Mouse (Mus musculus) heart, embryonic 16.5 days (tissue): Measurements from ENCODE around the gene Rps21. TPM values are rescaled to one million over a fixed set of nuclear protein-coding genes. Genes with fewer than 3 reads are reported as not detected.

Source experiments
- ATAC-seq: fragments of 200-750 bp; cut with Nextera tagmentation; replicated peaks from 2 replicates; pipeline ENCODE4 v1.8.0; 2017; ENCODE audit warnings: moderate number of reproducible peaks; ENCODE audit not compliant: insufficient read depth, low FRiP score; ENCODE audit errors: extremely low read depth
- H3K27ac ChIP-seq: fragments of 300-500 bp; sonication (generic); 2 replicates; pipeline ENCODE4 v1.5.1; 2014; ENCODE audit warnings: mild to moderate bottlenecking, low read length, control low read depth, moderate library complexity
- H3K27me3 ChIP-seq: fragments of 300-500 bp; sonication (generic); 2 replicates; pipeline ENCODE4 v1.6.1; 2014; ENCODE audit warnings: low read length, mixed read lengths; ENCODE audit not compliant: control insufficient read depth, insufficient read depth
- H3K36me3 ChIP-seq: fragments of 300-500 bp; sonication (generic); 2 replicates; pipeline ENCODE4 v1.6.1; 2014; ENCODE audit not compliant: control insufficient read depth, insufficient read depth
- H3K4me1 ChIP-seq: fragments of 300-500 bp; sonication (generic); 2 replicates; pipeline ENCODE4 v1.6.1; 2014; ENCODE audit warnings: low read length, mixed read lengths; ENCODE audit not compliant: control insufficient read depth, insufficient read depth
- H3K4me2 ChIP-seq: fragments of 300-500 bp; sonication (generic); 2 replicates; pipeline ENCODE4 v1.6.1; 2014; ENCODE audit warnings: low read depth, mild to moderate bottlenecking, control low read depth, low read length
- H3K4me3 ChIP-seq: fragments of 300-500 bp; sonication (generic); 2 replicates; pipeline ENCODE4 v1.5.1; 2014; ENCODE audit warnings: mild to moderate bottlenecking, control low read depth, low read length
- H3K9ac ChIP-seq: fragments of 300-500 bp; sonication (generic); 2 replicates; pipeline ENCODE4 v1.6.1; 2014; ENCODE audit warnings: low read length, control low read depth
- H3K9me3 ChIP-seq: fragments of 300-500 bp; sonication (generic); replicated peaks from 2 replicates; pipeline ENCODE4 v1.6.1; 2016; ENCODE audit warnings: low read length; ENCODE audit not compliant: control insufficient read depth
- WGBS: fragments of 180-500 bp; shearing (Covaris S2); extraction: QIAGEN DNeasy Blood & Tissue Kit; methylation state at CpG from one replicate; pipeline ENCODE4 v1.1.7; 2014; 5-methylcytosine and 5-hydroxymethylcytosine counted together
- polyA plus RNA-seq: library from polyadenylated mRNA; unstranded; fragments of >200 nt; fragmentation: Nextera tagmentation; extraction: Ambion mirVana; gene quantifications from 2 replicates; pipeline ENCODE4 v1.2.1, GENCODE M21; 2015

Rps21 gene
- polyA plus RNA-seq, 1 experiment from 2014 or later, result 208 TPM

- no peak for ATAC-seq
- 68% methylated on average over 5 of the region's 5 CpGs for WGBS
- no peaks in the 10 kb centered on the region for H3K9me3 ChIP-seq
- H3K4me1 ChIP-seq, result peaks cover 28% of the 10 kb centered on the region
- H3K36me3 ChIP-seq, result peaks cover 6% of the 10 kb centered on the region
- peak overlapping the region; percentile 87 for H3K4me3 ChIP-seq
- peak overlapping the region; percentile 30 for H3K9ac ChIP-seq
- no peaks in the 10 kb centered on the region for H3K27me3 ChIP-seq
- H3K27ac ChIP-seq, result no peak overlapping the region
- H3K4me2 ChIP-seq, result peak overlapping the region; percentile 92
Observed at GRCm38 (mm10) chr2:180271804-180272395, 14.7 kb downstream of the Rps21 start.

DNA sequence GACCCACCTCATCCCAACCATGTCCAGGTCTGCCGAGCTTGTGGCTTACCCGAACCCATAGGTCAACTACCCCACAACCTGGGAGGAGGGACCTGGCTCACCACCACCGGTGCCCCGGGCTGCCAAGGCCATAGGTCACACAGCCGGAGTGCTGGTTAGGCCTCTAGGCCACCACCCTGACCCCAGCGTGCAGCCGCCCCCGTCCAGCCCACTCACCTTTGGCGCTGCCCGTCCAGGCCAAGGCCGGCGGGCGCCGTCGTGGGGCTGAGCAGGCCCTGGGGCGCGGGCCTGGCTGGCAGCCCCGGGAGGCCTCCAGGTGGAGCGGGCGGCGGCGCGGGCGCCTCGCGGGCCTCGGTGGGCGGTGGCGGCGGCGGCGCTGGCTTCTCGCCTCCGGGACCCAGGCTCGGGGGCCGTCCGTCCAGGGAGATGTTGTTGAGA lies 15.7 kb downstream of the Rps21 start:
- Histone ChIP-seq H3K27me3 (no peaks in the 10 kb centered on the region), H3K4me1 (peaks cover 32% of the 10 kb centered on the region), H3K27ac (peak overlapping the region; percentile 71), H3K4me3 (peak overlapping the region; percentile 87), H3K4me2 (peak overlapping the region; percentile 92), H3K9ac (peak overlapping the region; percentile 95), H3K9me3 (no peaks in the 10 kb centered on the region), H3K36me3 (peaks cover 5% of the 10 kb centered on the region)
- peak; percentile 12 for ATAC-seq
- under 1% methylated on average over 37 of the region's 37 CpGs for WGBS

DNA sequence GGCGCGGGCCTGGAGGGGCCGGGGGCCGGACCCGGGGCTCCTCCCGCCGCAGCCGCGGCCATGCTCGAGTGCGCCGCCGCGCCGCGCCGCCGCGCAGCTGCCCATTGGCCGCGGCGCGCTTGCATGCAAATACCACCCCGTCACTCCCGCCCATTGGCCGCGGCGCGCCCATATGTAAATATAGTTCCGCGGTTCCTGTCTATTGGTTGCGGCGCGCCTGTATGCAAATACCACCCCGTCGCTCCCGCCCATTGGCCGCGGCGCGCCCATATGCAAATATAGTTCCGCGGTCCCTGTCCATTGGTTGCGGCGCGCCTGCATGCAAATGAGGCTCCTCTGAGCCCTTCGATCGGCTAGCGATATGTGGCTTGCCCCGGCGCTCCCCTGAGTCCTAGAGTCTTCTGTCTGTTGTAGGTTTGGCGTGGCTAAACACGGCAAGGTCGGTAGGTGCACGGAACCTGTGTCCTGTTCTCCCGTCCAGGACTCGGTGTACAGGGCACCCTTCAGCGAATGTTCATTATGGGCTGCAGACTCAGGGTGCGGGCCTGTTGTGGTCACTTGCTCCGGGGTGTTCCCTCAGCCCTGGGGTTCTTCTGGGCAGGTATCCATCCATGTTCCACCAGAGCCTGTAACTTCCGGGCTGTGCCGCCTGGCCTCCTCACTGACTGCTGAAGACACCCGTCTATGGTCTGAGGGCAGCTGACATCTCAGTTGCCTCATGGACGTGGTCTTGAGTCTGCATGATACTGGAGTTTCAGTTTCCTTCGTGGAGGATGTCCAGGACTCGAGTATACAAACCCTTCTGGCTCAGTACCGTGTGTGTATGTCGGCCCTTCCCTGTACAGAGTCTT lies 16.4 kb downstream of the Rps21 start, which contains the start of gene Cables2:
TSS of gene Cables2 (minus strand) at position 103 of the 851 bp plus-strand sequence.
- 5% methylated on average over 67 of the region's 68 CpGs for WGBS
- Histone ChIP-seq H3K27me3 (no peaks in the 10 kb centered on the region), H3K4me3 (peak within 1 kb of the TSS; percentile 87), H3K36me3 (peaks cover 3% of the 10 kb centered on the region; the same call in 1 of the 2 replicates), H3K9me3 (no peaks in the 10 kb centered on the region), H3K9ac (peak within 1 kb of the TSS; percentile 95), H3K4me1 (peaks cover 32% of the 10 kb centered on the region), H3K4me2 (peak within 1 kb of the TSS; percentile 92), H3K27ac (peak within 1 kb of the TSS; percentile 71)
- peak; percentile 92 for ATAC-seq

DNA sequence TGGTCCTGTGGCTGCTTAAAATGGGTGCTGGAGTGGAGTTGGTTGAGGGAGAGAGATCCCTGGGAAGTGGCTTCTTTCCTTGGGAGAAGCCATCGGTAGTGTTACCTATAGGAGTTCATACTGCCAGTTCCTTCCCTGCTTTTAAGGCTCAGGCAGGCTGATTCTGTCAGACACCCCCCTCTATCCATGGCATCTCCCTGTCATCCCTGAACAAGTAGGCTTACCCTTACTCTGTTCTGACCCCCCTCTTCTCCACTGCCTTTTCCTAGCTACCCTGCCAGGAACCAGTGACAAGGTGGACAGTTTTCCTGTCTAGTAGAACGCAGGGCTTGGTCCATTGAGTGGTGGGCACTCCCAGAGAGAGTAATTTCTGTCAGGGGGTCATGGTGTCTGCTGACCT lies 17.3 kb downstream of the Rps21 start:
- Histone ChIP-seq H3K4me1 (peaks cover 32% of the 10 kb centered on the region), H3K9ac (no peak overlapping the region), H3K36me3 (peaks cover 3% of the 10 kb centered on the region; the same call in 1 of the 2 replicates), H3K27me3 (no peaks in the 10 kb centered on the region), H3K9me3 (no peaks in the 10 kb centered on the region), H3K4me2 (no peak overlapping the region), H3K27ac (no peak overlapping the region), H3K4me3 (no peak overlapping the region)
- WGBS, result 98% methylated on average over 2 of the region's 2 CpGs
- ATAC-seq, result no peak

GRCm38 (mm10) chr2:180275836-180276235 lies 18.7 kb downstream of the Rps21 start:
- peak; percentile 39 for ATAC-seq
- peaks cover 32% of the 10 kb centered on the region for H3K4me1 ChIP-seq

GRCm38 (mm10) chr2:180276385-180276784 lies 19.2 kb downstream of the Rps21 start:
- 28% methylated on average over 4 of the region's 4 CpGs for whole genome bisulfite sequencing

More at GRCm38 (mm10) chr2:180275836-180276235, 18.7 kb downstream of the Rps21 start:
- no peaks in the 10 kb centered on the region for H3K9me3 ChIP-seq
- no peaks in the 10 kb centered on the region for H3K36me3 ChIP-seq
- no peak overlapping the region for H3K4me3 ChIP-seq
- WGBS, result under 1% methylated on average over 8 of the region's 8 CpGs
- peak overlapping the region; percentile 30 for H3K27ac ChIP-seq
- H3K4me2 ChIP-seq, result peak overlapping the region; percentile 33; the same call in 1 of the 2 replicates
- no peaks in the 10 kb centered on the region for H3K27me3 ChIP-seq
- H3K9ac ChIP-seq, result no peak overlapping the region

GRCm38 (mm10) chr2:180276851-180277259 lies 19.7 kb downstream of the Rps21 start:
- Histone ChIP-seq H3K4me3 (no peak overlapping the region), H3K36me3 (no peaks in the 10 kb centered on the region), H3K27ac (no peak overlapping the region), H3K4me1 (peaks cover 28% of the 10 kb centered on the region), H3K9ac (0 out of 2 replicates have a peak overlapping the region, but pooled peaks have one; percentile 12), H3K27me3 (no peaks in the 10 kb centered on the region), H3K4me2 (peak overlapping the region; percentile 24; the same call in 1 of the 2 replicates), H3K9me3 (no peaks in the 10 kb centered on the region)
- ATAC-seq, result no peak
- 35% methylated on average over 8 of the region's 8 CpGs for WGBS

More at GRCm38 (mm10) chr2:180276385-180276784, 19.2 kb downstream of the Rps21 start:
- peaks cover 32% of the 10 kb centered on the region for H3K4me1 ChIP-seq
- no peak overlapping the region for H3K4me3 ChIP-seq
- peak overlapping the region; percentile 30 for H3K27ac ChIP-seq
- no peaks in the 10 kb centered on the region for H3K9me3 ChIP-seq
- no peaks in the 10 kb centered on the region for H3K36me3 ChIP-seq
- H3K9ac ChIP-seq, result no peak overlapping the region
- ATAC-seq, result no peak
- H3K27me3 ChIP-seq, result no peaks in the 10 kb centered on the region
- H3K4me2 ChIP-seq, result peak overlapping the region; percentile 33; the same call in 1 of the 2 replicates

GRCm38 (mm10) chr2:180277773-180278320 lies 20.7 kb downstream of the Rps21 start:
- Histone ChIP-seq H3K27me3 (no peaks in the 10 kb centered on the region; the same call in 1 of the 2 replicates), H3K36me3 (no peaks in the 10 kb centered on the region), H3K4me2 (no peak overlapping the region), H3K9ac (no peak overlapping the region), H3K4me3 (no peak overlapping the region), H3K4me1 (peaks cover 19% of the 10 kb centered on the region), H3K9me3 (no peaks in the 10 kb centered on the region), H3K27ac (no peak overlapping the region)
- WGBS, result 75% methylated on average over 8 of the region's 8 CpGs
- no peak for ATAC-seq
